Mouse (Mus musculus): ENCODE results near the gene Prss27. TPM values are rescaled to one million over a fixed set of nuclear protein-coding genes. Genes with fewer than 3 reads are reported as not detected.

The Prss27 gene
- polyA plus RNA-seq, 1 experiment from 2014 or later: not detected

GRCm38 (mm10) chr17:24005049-24005448 is 32.9 kb upstream of the Prss27 start:
- ATAC-seq (ENCODE audit: insufficient number of reproducible peaks, insufficient read depth, low FRiP score, low TSS enrichment, low read depth): no peak
- Histone ChIP-seq H3K4me3 (replicated peaks) (no peak overlapping the region), H3K4me2 (no peak overlapping the region), H3K27ac (no peak overlapping the region), H3K4me1 (replicated peaks) (peaks cover 7% of the 10 kb centered on the region; the same call in 1 of the 2 replicates), H3K9me3 (no peaks in the 10 kb centered on the region), H3K36me3 (no peaks in the 10 kb centered on the region), H3K9ac (replicated peaks) (no peak overlapping the region), H3K27me3 (0 out of 2 replicates have a peak, but pooled peaks cover 6% of the 10 kb centered on the region)
- 94% methylated on average over 3 of the region's 3 CpGs for WGBS

DNA sequence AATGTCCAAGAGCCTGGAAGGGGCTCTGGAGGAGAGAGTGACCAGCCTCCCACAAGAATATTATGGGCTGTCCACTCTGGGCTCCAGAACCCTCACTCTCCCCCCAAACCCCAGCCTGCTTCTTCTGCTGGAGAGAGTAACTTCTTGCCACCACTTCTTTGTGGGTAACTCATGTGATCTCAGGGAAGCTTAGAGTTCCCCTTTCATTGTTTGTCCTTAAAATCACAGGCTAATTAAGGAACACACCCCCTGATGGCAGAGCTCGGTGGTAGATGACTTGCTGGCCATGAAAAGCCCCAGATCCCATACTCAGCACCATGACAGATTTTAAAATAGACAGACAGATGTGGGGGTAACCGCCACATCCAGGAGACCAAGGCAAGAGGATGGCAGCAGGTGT is 31.0 kb upstream of the Prss27 start:
- 60% methylated on average over 2 of the region's 2 CpGs for WGBS
- no peak overlapping the region for H3K4me3 ChIP-seq (replicated peaks)
- no peak overlapping the region for H3K27ac ChIP-seq
- no peaks in the 10 kb centered on the region for H3K9me3 ChIP-seq
- no peaks in the 10 kb centered on the region for H3K36me3 ChIP-seq
- H3K4me1 ChIP-seq (replicated peaks): peaks cover 7% of the 10 kb centered on the region; the same call in 1 of the 2 replicates
- no peak overlapping the region for H3K4me2 ChIP-seq
- no peak overlapping the region for H3K9ac ChIP-seq (replicated peaks)
- 0 out of 2 replicates have a peak, but pooled peaks cover 6% of the 10 kb centered on the region for H3K27me3 ChIP-seq
- ATAC-seq (ENCODE audit: insufficient number of reproducible peaks, insufficient read depth, low FRiP score, low TSS enrichment, low read depth): no peak

- peaks cover 7% of the 10 kb centered on the region; the same call in 1 of the 2 replicates for H3K4me1 ChIP-seq (replicated peaks)
- H3K36me3 ChIP-seq: no peaks in the 10 kb centered on the region
- H3K9me3 ChIP-seq: no peaks in the 10 kb centered on the region
- 0 out of 2 replicates have a peak, but pooled peaks cover 6% of the 10 kb centered on the region for H3K27me3 ChIP-seq
- no peak overlapping the region for H3K27ac ChIP-seq
- WGBS: 79% methylated on average over 1 of the region's 1 CpGs
- H3K4me2 ChIP-seq: no peak overlapping the region
- no peak overlapping the region for H3K9ac ChIP-seq (replicated peaks)
- H3K4me3 ChIP-seq (replicated peaks): no peak overlapping the region
- ATAC-seq (ENCODE audit: insufficient number of reproducible peaks, insufficient read depth, low FRiP score, low TSS enrichment, low read depth): no peak
Observed at GRCm38 (mm10) chr17:24007391-24007790, 30.6 kb upstream of the Prss27 start.

- no peak overlapping the region for H3K9ac ChIP-seq (replicated peaks)
- no peaks in the 10 kb centered on the region for H3K36me3 ChIP-seq
- H3K4me2 ChIP-seq: no peak overlapping the region
- ATAC-seq (ENCODE audit: insufficient number of reproducible peaks, insufficient read depth, low FRiP score, low TSS enrichment, low read depth): no peak
- H3K9me3 ChIP-seq: no peaks in the 10 kb centered on the region
- H3K27ac ChIP-seq: no peak overlapping the region
- peaks cover 7% of the 10 kb centered on the region; the same call in 1 of the 2 replicates for H3K4me1 ChIP-seq (replicated peaks)
- peaks cover 10% of the 10 kb centered on the region; the same call in 1 of the 2 replicates for H3K27me3 ChIP-seq
- 80% methylated on average over 4 of the region's 4 CpGs for WGBS
- no peak overlapping the region for H3K4me3 ChIP-seq (replicated peaks)
Observed at GRCm38 (mm10) chr17:24008105-24008504, 29.8 kb upstream of the Prss27 start.

- Histone ChIP-seq H3K4me2 (no peak overlapping the region), H3K27ac (no peak overlapping the region), H3K36me3 (no peaks in the 10 kb centered on the region), H3K27me3 (peaks cover 10% of the 10 kb centered on the region; the same call in 1 of the 2 replicates), H3K9ac (replicated peaks) (no peak overlapping the region), H3K4me1 (replicated peaks) (peaks cover 7% of the 10 kb centered on the region; the same call in 1 of the 2 replicates), H3K4me3 (replicated peaks) (no peak overlapping the region), H3K9me3 (no peaks in the 10 kb centered on the region)
- ATAC-seq (ENCODE audit: insufficient number of reproducible peaks, insufficient read depth, low FRiP score, low TSS enrichment, low read depth): no peak
- 49% methylated on average over 5 of the region's 5 CpGs for whole genome bisulfite sequencing
Observed at GRCm38 (mm10) chr17:24009617-24010016, 28.3 kb upstream of the Prss27 start.

- no peak overlapping the region for H3K4me2 ChIP-seq
- H3K9ac ChIP-seq (replicated peaks): no peak overlapping the region
- peaks cover 7% of the 10 kb centered on the region; the same call in 1 of the 2 replicates for H3K4me1 ChIP-seq (replicated peaks)
- ATAC-seq (ENCODE audit: insufficient number of reproducible peaks, insufficient read depth, low FRiP score, low TSS enrichment, low read depth): no peak
- no peaks in the 10 kb centered on the region for H3K9me3 ChIP-seq
- H3K27ac ChIP-seq: no peak overlapping the region
- WGBS: 89% methylated on average over 2 of the region's 2 CpGs
- H3K27me3 ChIP-seq: peaks cover 8% of the 10 kb centered on the region; the same call in 1 of the 2 replicates
- H3K4me3 ChIP-seq (replicated peaks): no peak overlapping the region
- H3K36me3 ChIP-seq: no peaks in the 10 kb centered on the region
Observed at GRCm38 (mm10) chr17:24012921-24013320, 25.0 kb upstream of the Prss27 start.

GRCm38 (mm10) chr17:24014433-24014965 is 23.4 kb upstream of the Prss27 start:
- Histone ChIP-seq H3K9ac (replicated peaks) (no peak overlapping the region), H3K4me2 (no peak overlapping the region), H3K27me3 (peaks cover 4% of the 10 kb centered on the region; the same call in 1 of the 2 replicates), H3K4me3 (replicated peaks) (no peak overlapping the region), H3K27ac (no peak overlapping the region), H3K4me1 (replicated peaks) (peaks cover 5% of the 10 kb centered on the region; the same call in 1 of the 2 replicates), H3K36me3 (no peaks in the 10 kb centered on the region), H3K9me3 (no peaks in the 10 kb centered on the region)
- 83% methylated on average over 5 of the region's 5 CpGs for WGBS
- ATAC-seq (ENCODE audit: insufficient number of reproducible peaks, insufficient read depth, low FRiP score, low TSS enrichment, low read depth): no peak

DNA sequence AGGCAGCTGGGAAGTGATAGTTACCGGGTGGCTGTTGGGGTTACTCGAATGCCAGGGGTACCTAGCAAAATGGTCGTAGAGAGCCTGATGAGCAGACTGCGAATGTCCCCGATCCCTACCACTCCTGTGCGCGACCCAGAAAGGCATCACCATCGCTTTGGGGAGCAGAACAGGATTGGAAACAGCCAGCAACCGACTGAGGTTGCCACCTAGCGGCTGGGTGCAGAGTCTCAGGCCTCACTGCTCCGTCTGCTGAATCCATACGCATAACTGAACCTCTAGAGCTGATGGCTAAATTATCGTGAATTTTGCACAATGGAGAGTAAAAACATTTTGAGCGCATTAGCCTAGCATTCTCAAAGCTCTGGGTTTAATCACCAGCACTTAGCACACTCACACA is 22.2 kb upstream of the Prss27 start:
- Histone ChIP-seq H3K9ac (replicated peaks) (no peak overlapping the region), H3K4me3 (replicated peaks) (no peak overlapping the region), H3K4me1 (replicated peaks) (0 out of 2 replicates have a peak, but pooled peaks cover under 1% of the 10 kb centered on the region), H3K27me3 (peaks cover 4% of the 10 kb centered on the region; the same call in 1 of the 2 replicates), H3K9me3 (no peaks in the 10 kb centered on the region), H3K27ac (no peak overlapping the region), H3K36me3 (no peaks in the 10 kb centered on the region), H3K4me2 (no peak overlapping the region)
- ATAC-seq (ENCODE audit: insufficient number of reproducible peaks, insufficient read depth, low FRiP score, low TSS enrichment, low read depth): no peak
- WGBS: 30% methylated on average over 14 of the region's 14 CpGs

- no peak overlapping the region for H3K27ac ChIP-seq
- H3K9ac ChIP-seq (replicated peaks): no peak overlapping the region
- ATAC-seq (ENCODE audit: insufficient number of reproducible peaks, insufficient read depth, low FRiP score, low TSS enrichment, low read depth): no peak
- no peaks in the 10 kb centered on the region for H3K36me3 ChIP-seq
- H3K4me3 ChIP-seq (replicated peaks): no peak overlapping the region
- no peaks in the 10 kb centered on the region for H3K27me3 ChIP-seq
- no peak overlapping the region for H3K4me2 ChIP-seq
- peaks cover 6% of the 10 kb centered on the region; the same call in 1 of the 2 replicates for H3K4me1 ChIP-seq (replicated peaks)
- WGBS: 49% methylated on average over 6 of the region's 6 CpGs
- H3K9me3 ChIP-seq: no peaks in the 10 kb centered on the region
Observed at GRCm38 (mm10) chr17:24020696-24021095, 17.2 kb upstream of the Prss27 start.

- ATAC-seq (ENCODE audit: insufficient number of reproducible peaks, insufficient read depth, low FRiP score, low TSS enrichment, low read depth): no peak
- H3K4me1 ChIP-seq (replicated peaks): peaks cover 6% of the 10 kb centered on the region; the same call in 1 of the 2 replicates
- no peaks in the 10 kb centered on the region for H3K9me3 ChIP-seq
- no peak overlapping the region for H3K4me3 ChIP-seq (replicated peaks)
- H3K27me3 ChIP-seq: no peaks in the 10 kb centered on the region
- H3K27ac ChIP-seq: no peak overlapping the region
- H3K4me2 ChIP-seq: no peak overlapping the region
- no peak overlapping the region for H3K9ac ChIP-seq (replicated peaks)
- 82% methylated on average over 5 of the region's 5 CpGs for WGBS
- no peaks in the 10 kb centered on the region for H3K36me3 ChIP-seq
Observed at GRCm38 (mm10) chr17:24021375-24022199, 16.4 kb upstream of the Prss27 start.

GRCm38 (mm10) chr17:24029477-24029876 is 8.5 kb upstream of the Prss27 start:
- H3K27ac ChIP-seq: no peak overlapping the region

More at GRCm38 (mm10) chr17:24029477-24029876, 8.5 kb upstream of the Prss27 start:
- no peak overlapping the region for H3K4me3 ChIP-seq (replicated peaks)
- ATAC-seq (ENCODE audit: insufficient number of reproducible peaks, insufficient read depth, low FRiP score, low TSS enrichment, low read depth): no peak
- 79% methylated on average over 7 of the region's 7 CpGs for WGBS
- H3K4me1 ChIP-seq (replicated peaks): no peaks in the 10 kb centered on the region
- H3K36me3 ChIP-seq: no peaks in the 10 kb centered on the region
- no peak overlapping the region for H3K4me2 ChIP-seq
- no peaks in the 10 kb centered on the region for H3K27me3 ChIP-seq
- H3K9ac ChIP-seq (replicated peaks): no peak overlapping the region
- no peaks in the 10 kb centered on the region for H3K9me3 ChIP-seq
